Mouse (Mus musculus) CH12.LX (cell line): ENCODE data around the gene Odf3l2. TPM values are rescaled to one million over a fixed set of nuclear protein-coding genes. Genes with fewer than 3 reads are reported as not detected.

ENCODE experiments used
- DNase-seq: peaks from one replicate; pipeline ENCODE4 v3.0.0-alpha.2; 2013; ENCODE audit errors: extremely low read depth
- H3K27ac ChIP-seq: 2 replicates; pipeline ENCODE4 v1.5.1; 2012; ENCODE audit warnings: low read depth, mild to moderate bottlenecking, control low read depth, moderate library complexity; ENCODE audit not compliant: insufficient read depth
- H3K27me3 ChIP-seq: replicated peaks from 2 replicates; pipeline ENCODE3; 2012; ENCODE audit warnings: inconsistent platforms
- H3K36me3 ChIP-seq, 2 experiments: replicated peaks in 1 of 2; 2 replicates each; pipeline versions ENCODE3 to v1.6.1; 2012; ENCODE audit warnings: inconsistent platforms in 1 of 2, low read length in 1 of 2, mild to moderate bottlenecking in 1 of 2, mixed read lengths in 1 of 2, moderate library complexity in 1 of 2; ENCODE audit not compliant: control insufficient read depth in 1 of 2, insufficient read depth in 1 of 2
- H3K4me1 ChIP-seq, 2 experiments: 2 replicates each; pipeline ENCODE4 v1.6.1; 2012; ENCODE audit warnings: inconsistent platforms in 1 of 2, moderate library complexity in 1 of 2; ENCODE audit not compliant: insufficient read depth in 2 of 2, control insufficient read depth in 1 of 2
- H3K4me2 ChIP-seq: 2 replicates; pipeline ENCODE4 v1.6.1; 2012; ENCODE audit warnings: low read depth, mild to moderate bottlenecking, control low read depth; ENCODE audit not compliant: poor library complexity, insufficient read depth, severe bottlenecking
- H3K4me3 ChIP-seq, 3 experiments: fragments of 150-350 bp in 1 of 3; sonication (generic) in 1 of 3; replicated peaks in 1 of 3; 2 replicates each; pipeline versions ENCODE3 to v1.5.1; 2011 to 2012; ENCODE audit warnings: low read depth in 2 of 3, low read length in 2 of 3, mild to moderate bottlenecking in 2 of 3, moderate library complexity in 2 of 3, control low read depth in 1 of 3, improper control_type of control experiment in 1 of 3, inconsistent platforms in 1 of 3, mixed read lengths in 1 of 3; ENCODE audit not compliant: poor library complexity in 1 of 3
- H3K79me2 ChIP-seq: replicated peaks from 2 replicates; pipeline ENCODE4 v1.6.1; 2012; ENCODE audit warnings: mild to moderate bottlenecking, moderate library complexity; ENCODE audit not compliant: control insufficient read depth, poor library complexity, insufficient read depth, severe bottlenecking; ENCODE audit errors: extremely low read depth
- H3K9ac ChIP-seq: 2 replicates; pipeline ENCODE4 v1.6.1; 2012; ENCODE audit warnings: low read depth, mild to moderate bottlenecking, control low read depth, moderate library complexity; ENCODE audit not compliant: insufficient read depth
- H3K9me3 ChIP-seq: replicated peaks from 2 replicates; pipeline ENCODE3; 2012; ENCODE audit warnings: low read length, inconsistent platforms, mixed read lengths
- E2F4 ChIP-seq: IDR thresholded peaks from 2 replicates; pipeline ENCODE4 v1.6.1; 2011; ENCODE audit warnings: low read depth, low read length, improper control_type of control experiment; ENCODE audit not compliant: insufficient replicate concordance
- ELF1 ChIP-seq: IDR thresholded peaks from 2 replicates; pipeline ENCODE4 v1.6.1; 2014; ENCODE audit warnings: low read depth, mild to moderate bottlenecking, inconsistent platforms, low read length, improper control_type of control experiment
- IRF4 ChIP-seq: IDR thresholded peaks from 2 replicates; pipeline ENCODE4 v1.6.1; 2014; ENCODE audit warnings: low read depth, mild to moderate bottlenecking, inconsistent platforms, low read length, improper control_type of control experiment
- JUN ChIP-seq: IDR thresholded peaks from 2 replicates; pipeline ENCODE4 v1.6.1; 2011; ENCODE audit warnings: low read depth, mild to moderate bottlenecking, low read length, improper control_type of control experiment, moderate library complexity; ENCODE audit not compliant: insufficient read depth
- JUND ChIP-seq: conservative IDR thresholded peaks from 2 replicates; pipeline ENCODE4 v1.6.1; 2011; ENCODE audit warnings: low read depth, low read length, improper control_type of control experiment
- KAT2A ChIP-seq: IDR thresholded peaks from 2 replicates; pipeline ENCODE4 v1.6.1; 2012; ENCODE audit warnings: low read length, improper control_type of control experiment, inconsistent platforms; ENCODE audit not compliant: insufficient replicate concordance
- MAX ChIP-seq: IDR thresholded peaks from 2 replicates; pipeline ENCODE4 v1.6.1; 2011; ENCODE audit warnings: low read length, improper control_type of control experiment
- MXI1 ChIP-seq: IDR thresholded peaks from 2 replicates; pipeline ENCODE4 v1.6.1; 2011; ENCODE audit warnings: mild to moderate bottlenecking, low read depth, low read length, improper control_type of control experiment
- MYC ChIP-seq: IDR thresholded peaks from 2 replicates; pipeline ENCODE4 v1.6.1; 2011; ENCODE audit warnings: low read depth, mild to moderate bottlenecking, improper control_type of control experiment, low read length
- NELFE ChIP-seq: IDR thresholded peaks from 2 replicates; pipeline ENCODE4 v1.6.1; 2011; ENCODE audit warnings: low read depth, low read length, improper control_type of control experiment
- NRF1 ChIP-seq: IDR thresholded peaks from 2 replicates; pipeline ENCODE4 v1.6.1; 2014; ENCODE audit warnings: low read depth, mild to moderate bottlenecking, inconsistent platforms, low read length, improper control_type of control experiment, moderate library complexity
- PAX5 ChIP-seq: IDR thresholded peaks from 2 replicates; pipeline ENCODE4 v1.6.1; 2012; ENCODE audit warnings: low read length, inconsistent platforms, mixed read lengths
- POLR2A ChIP-seq: IDR thresholded peaks from 2 replicates; pipeline ENCODE4 v1.6.1; 2011; ENCODE audit warnings: low read depth, mild to moderate bottlenecking, improper control_type of control experiment, low read length
- POLR2AphosphoS2 ChIP-seq: IDR thresholded peaks from 2 replicates; pipeline ENCODE4 v1.6.1; 2011; ENCODE audit warnings: low read depth, low read length, improper control_type of control experiment
- SIN3A ChIP-seq: IDR thresholded peaks from 2 replicates; pipeline ENCODE4 v1.6.1; 2012; ENCODE audit warnings: low read length, improper control_type of control experiment, inconsistent platforms
- SMC3 ChIP-seq: IDR thresholded peaks from 2 replicates; pipeline ENCODE4 v1.6.1; 2011; ENCODE audit warnings: low read depth, low read length, improper control_type of control experiment
- UBTF ChIP-seq: IDR thresholded peaks from 2 replicates; pipeline ENCODE4 v1.6.1; 2012; ENCODE audit warnings: low read depth, mild to moderate bottlenecking, inconsistent platforms, low read length, improper control_type of control experiment, moderate library complexity
- ZC3H11A ChIP-seq: IDR thresholded peaks from 2 replicates; pipeline ENCODE4 v1.6.1; 2012; ENCODE audit warnings: low read depth, mild to moderate bottlenecking, inconsistent platforms, low read length, improper control_type of control experiment
- ZKSCAN1 ChIP-seq: IDR thresholded peaks from 2 replicates; pipeline ENCODE4 v1.6.1; 2012; ENCODE audit warnings: low read depth, inconsistent platforms, low read length, improper control_type of control experiment, borderline replicate concordance
- ZMIZ1 ChIP-seq: IDR thresholded peaks from 2 replicates; pipeline ENCODE4 v1.6.1; 2012; ENCODE audit warnings: low read depth, mild to moderate bottlenecking, inconsistent platforms, low read length, improper control_type of control experiment
- ZNF384 ChIP-seq: IDR thresholded peaks from 2 replicates; pipeline ENCODE4 v1.6.1; 2012; ENCODE audit warnings: low read depth, low read length, improper control_type of control experiment, inconsistent platforms
- dilution Hi-C: fragments of 300-500 bp; cut with MboI; formaldehyde crosslinking; loops from 2 replicates; pipeline ENCODE4 v1.14.3; 2020; ENCODE audit warnings: low sequenced_read_pairs; ENCODE audit not compliant: extremely low pct_unique_long_range_greater_than_20kb, extremely low pct_ligation_motif_present
- in situ Hi-C: fragments of 300-500 bp; cut with MboI; formaldehyde crosslinking; loops from 3 replicates; pipeline ENCODE4 v1.14.3; 2019; ENCODE audit warnings: low sequenced_read_pairs, low pct_ligation_motif_present, low pct_unique_long_range_greater_than_20kb, mixed read lengths
- polyA plus RNA-seq: library from polyadenylated mRNA; unstranded; fragments of >175 nt; gene quantifications from 2 replicates; pipeline ENCODE4 v1.2.1, GENCODE M21; 2012; ENCODE audit warnings: low read depth; ENCODE audit not compliant: insufficient read length
- total RNA-seq, 2 experiments: library from RNA; depleted of rRNA; stranded (reverse); fragments of 300-350 nt in 1 of 2; fragments of >200 nt in 1 of 2; gene quantifications; 2 replicates each; pipeline ENCODE4 v1.2.3; 2012 to 2014

Gene Odf3l2
- total and polyA plus RNA-seq, 3 experiments = not detected

- H3K27ac ChIP-seq = no peak overlapping the region
- in situ Hi-C loops (no loop called here), dilution Hi-C loops (no loop called here)
- DNase-seq = no peak
- peaks cover 4% of the 10 kb centered on the region for H3K9me3 ChIP-seq
- H3K27me3 ChIP-seq = peaks cover 96% of the 10 kb centered on the region
- H3K4me3 ChIP-seq = no peak overlapping the region
- no peaks in the 10 kb centered on the region for H3K4me1 ChIP-seq
- H3K36me3 ChIP-seq = no peaks in the 10 kb centered on the region
- H3K79me2 ChIP-seq = no peaks in the 10 kb centered on the region
- no peak overlapping the region for H3K4me2 ChIP-seq
- H3K9ac ChIP-seq = no peak overlapping the region
- TF ChIP-seq ZNF384 = no peak
- no peak for TF ChIP-seq KAT2A
- no peak for TF ChIP-seq IRF4
Measured at GRCm38 (mm10) chr10:79625398-79625797, 20.1 kb downstream of the Odf3l2 start.

DNA sequence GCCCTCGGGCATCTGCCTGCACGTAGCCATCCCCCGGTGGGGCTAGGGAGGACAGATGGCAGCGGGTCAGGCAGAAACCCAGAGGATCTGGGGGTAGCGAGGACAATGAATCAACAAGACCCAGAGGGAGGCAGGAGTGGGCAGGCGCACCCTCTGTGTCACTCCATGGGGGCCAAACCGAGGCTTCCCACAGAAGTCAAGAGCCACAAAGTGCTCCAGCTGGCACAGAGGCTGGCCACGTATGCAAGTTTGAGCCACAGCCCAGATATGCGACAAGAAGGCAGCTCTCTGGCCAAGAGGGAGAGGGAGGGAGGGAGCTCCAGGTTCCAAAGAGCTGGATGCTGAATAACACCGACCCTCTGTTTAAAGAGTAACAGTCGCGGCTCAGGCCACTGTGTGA, 21.6 kb downstream of the Odf3l2 start:
- H3K79me2 ChIP-seq = no peaks in the 10 kb centered on the region
- no peak for TF ChIP-seq E2F4
- TF ChIP-seq SIN3A = no peak
- no peak for TF ChIP-seq NELFE
- no peak for TF ChIP-seq MAX
- no peak for TF ChIP-seq POLR2A
- no peak for TF ChIP-seq PAX5
- no peak for TF ChIP-seq MYC
- TF ChIP-seq ZC3H11A = no peak
- TF ChIP-seq UBTF = no peak
- TF ChIP-seq POLR2AphosphoS2 = no peak
- TF ChIP-seq ELF1 = no peak
- no peak for TF ChIP-seq ZMIZ1
- TF ChIP-seq NRF1 = no peak
- TF ChIP-seq JUN = no peak
- no peak for TF ChIP-seq JUND
- no peak for TF ChIP-seq SMC3
- TF ChIP-seq ZKSCAN1 = no peak
- TF ChIP-seq MXI1 = no peak
- H3K9ac ChIP-seq = no peak overlapping the region
- DNase-seq = no peak
- H3K36me3 ChIP-seq = no peaks in the 10 kb centered on the region
- H3K4me3 ChIP-seq = no peak overlapping the region
- in situ Hi-C loops (no loop called here), dilution Hi-C loops (no loop called here)
- peaks cover 96% of the 10 kb centered on the region for H3K27me3 ChIP-seq
- H3K9me3 ChIP-seq = no peaks in the 10 kb centered on the region
- no peaks in the 10 kb centered on the region for H3K4me1 ChIP-seq
- no peak overlapping the region for H3K27ac ChIP-seq
- H3K4me2 ChIP-seq = no peak overlapping the region
